Mouse (Mus musculus) common myeloid progenitor, adult 5-6 weeks (primary cell): Measurements from ENCODE around the gene Stk38. TPM values are rescaled to one million over a fixed set of nuclear protein-coding genes. Genes with fewer than 3 reads are reported as not detected.
A peak's percentile ranks its signal among the peaks of the same experiment; 100 is the strongest.

Experiments used
- ATAC-seq: replicated peaks from 2 replicates; pipeline ENCODE4 v1.8.0; 2016; ENCODE audit warnings: low read depth, mild to moderate bottlenecking, moderate TSS enrichment, inconsistent platforms; ENCODE audit not compliant: poor library complexity, severe bottlenecking
- total RNA-seq: library from RNA; stranded (forward); fragments of 200-1000, 187-1606 nt; gene quantifications from 2 replicates; pipeline ENCODE4 v1.2.3, GENCODE M21; 2017

The Stk38 gene
- total RNA-seq, result 94.7 and 123 TPM in 2 replicates

DNA sequence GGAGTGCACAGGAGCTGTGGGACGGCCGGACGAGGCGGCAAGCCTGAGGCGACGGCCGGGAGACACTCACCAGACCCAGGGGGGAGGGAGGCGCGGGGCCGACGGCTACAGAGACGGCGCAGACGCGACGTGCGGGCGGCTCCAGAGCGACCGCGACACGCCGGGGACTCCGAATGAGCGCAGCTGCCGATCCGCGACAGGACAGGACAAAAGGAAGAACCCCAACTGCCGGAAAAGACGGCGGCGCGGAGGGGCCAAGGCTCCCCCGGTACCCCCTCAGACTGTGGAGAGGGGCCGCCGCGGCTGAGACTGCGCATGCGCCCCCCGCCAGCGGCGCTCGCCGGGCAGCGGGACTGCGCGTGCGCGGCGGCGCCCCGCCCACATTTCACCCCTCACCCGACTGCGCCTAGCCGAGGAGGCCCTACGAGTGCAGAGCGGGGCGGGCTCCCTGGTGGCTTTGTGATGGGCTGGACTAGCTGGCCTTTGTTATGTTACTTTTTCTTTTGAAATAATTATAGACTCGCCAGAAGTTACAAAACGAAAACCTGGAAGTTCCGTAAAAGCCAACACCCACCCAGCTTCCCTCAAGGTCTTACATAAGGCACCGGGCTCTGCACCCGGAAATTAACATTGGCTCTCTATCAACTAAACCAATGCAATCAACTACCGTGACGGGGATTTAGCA is at the start of gene Stk38:
Stk38 (minus strand) TSS at position 355 of the 685 bp plus-strand sequence.
- ATAC-seq, result peak; percentile 75

DNA sequence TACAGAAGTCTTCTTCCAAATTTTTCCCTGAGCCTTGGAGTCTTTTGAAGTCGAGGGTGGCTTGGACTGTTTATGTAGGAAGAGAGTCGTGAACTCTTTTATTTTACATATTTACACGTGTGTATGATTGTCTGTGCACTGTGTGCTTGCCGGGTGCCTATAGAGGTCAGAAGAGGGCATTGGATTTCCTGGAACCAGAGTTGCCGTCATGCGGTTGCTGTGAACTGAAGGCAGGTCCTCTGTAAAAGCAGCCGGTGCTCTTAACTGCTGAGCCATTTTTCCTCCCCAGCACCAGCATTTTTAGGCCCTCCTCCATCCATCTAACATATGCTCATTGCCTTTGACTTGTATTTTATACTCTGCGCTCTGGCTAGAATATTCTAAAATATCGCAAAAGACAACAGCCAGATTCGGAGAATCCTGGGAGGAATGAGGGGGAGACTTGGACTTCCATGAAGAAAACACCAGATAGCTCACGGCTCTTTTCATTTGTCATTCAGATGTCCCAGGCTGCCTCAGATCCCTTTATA is 49.6 kb upstream of the Stk38 start:
- ATAC-seq, result no peak

- peak; percentile 66 for ATAC-seq
These were observed 48.9 kb upstream of the Stk38 start for GRCm38 (mm10) chr17:29056699-29057151.

DNA sequence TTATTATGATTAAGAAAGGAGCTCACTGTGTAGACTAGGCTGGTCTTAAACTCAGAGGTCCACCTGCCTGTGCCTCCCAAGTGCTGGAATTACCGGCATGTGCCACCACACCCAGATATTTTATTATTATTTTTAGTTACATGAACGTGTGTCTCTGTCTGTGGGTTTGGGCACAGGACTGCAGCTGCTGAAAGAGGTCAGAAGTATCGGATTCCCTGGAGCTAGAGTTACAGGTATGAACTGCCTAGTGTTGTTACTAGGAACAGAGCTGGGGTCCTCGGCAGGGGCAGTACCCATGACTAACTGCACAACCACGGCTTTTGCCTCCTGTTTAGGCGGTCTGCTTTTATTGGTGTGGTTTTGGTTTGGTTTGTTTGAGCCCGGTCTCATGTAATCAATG is 48.4 kb upstream of the Stk38 start:
- ATAC-seq, result no peak

GRCm38 (mm10) chr17:29055586-29055985 is 47.8 kb upstream of the Stk38 start:
- no peak for ATAC-seq

- ATAC-seq, result no peak; the same call in 1 of the 2 replicates
These were observed 46.6 kb upstream of the Stk38 start for GRCm38 (mm10) chr17:29054429-29054828.

DNA sequence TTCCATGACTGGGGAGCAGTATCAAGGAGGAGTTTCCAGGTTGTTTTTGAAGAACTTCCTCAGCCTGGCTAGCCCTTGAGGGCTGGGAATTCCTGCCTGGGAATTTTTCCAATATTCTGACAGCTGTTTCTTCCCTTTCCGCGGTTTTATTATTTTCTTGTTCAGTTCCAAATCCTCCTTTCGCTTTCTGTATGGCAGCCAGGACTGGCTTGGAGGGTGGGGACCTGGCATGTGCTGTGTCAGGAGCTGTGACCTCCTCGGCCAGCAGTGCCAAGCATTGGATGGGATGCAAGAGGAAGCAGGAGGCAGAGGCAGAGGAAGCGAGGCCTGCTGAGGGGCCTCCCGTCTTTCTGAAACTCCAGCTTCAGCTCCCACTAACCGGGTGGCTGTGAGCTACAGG is 46.0 kb upstream of the Stk38 start:
- ATAC-seq, result no peak

DNA sequence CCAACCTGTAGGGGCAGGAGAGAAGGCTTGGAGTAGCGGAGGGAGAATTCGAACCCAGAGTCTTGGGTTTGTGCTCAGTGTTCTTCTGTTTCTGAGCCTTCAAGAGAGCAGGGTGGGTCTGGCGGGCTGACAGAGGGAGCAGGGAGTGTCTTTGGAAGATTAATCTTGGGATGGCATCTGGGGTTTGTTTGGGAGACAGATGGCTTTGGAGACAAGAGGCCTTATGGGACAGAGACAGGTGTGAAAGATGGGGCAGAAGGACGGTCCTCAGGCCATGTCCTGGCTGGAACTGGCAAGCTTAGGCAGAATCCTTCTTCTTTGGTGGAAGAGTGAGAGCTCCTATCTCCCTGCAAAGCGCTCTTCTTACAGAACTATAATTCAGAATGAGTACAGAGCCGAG is 45.3 kb upstream of the Stk38 start:
- ATAC-seq, result no peak

DNA sequence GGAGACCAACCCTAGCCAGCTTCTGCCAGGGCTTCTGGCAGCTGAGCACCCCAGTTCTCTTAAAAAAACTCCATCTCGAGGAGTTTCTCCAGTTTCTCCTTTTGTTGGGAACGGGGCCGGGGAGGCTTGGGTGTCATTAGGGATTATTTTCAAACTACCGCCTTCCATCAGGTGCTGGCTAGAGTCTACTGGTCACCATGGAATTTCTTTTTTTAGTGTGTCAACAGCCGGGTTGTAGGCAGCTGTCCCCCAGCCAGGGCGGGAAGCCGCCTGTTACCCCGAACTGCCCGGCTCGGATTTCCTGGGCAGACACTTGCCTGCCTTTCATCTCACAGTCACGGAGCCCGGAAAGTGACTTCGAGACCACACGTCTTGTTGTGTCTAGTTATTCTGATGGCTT is 43.0 kb upstream of the Stk38 start:
- ATAC-seq, result no peak

DNA sequence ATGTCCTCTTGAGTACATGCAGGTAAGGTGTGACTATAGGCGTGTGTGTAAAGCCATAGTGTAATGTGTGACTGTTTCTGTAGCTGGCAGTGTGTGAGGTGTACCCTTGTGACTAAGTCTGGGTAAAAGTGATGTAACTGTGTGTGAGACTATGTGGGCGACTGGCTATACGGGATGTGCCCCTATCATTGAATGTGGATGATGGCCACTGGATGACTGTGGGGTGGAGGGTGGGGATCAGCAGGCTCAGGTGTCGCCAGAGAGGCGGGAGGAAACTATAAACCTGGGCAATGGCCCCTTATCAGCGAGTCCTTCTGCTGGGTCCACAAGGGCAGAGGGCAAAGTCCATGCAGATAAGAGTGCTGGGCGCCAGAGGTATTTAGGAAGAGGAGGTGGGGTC is 42.1 kb upstream of the Stk38 start:
- no peak for ATAC-seq

DNA sequence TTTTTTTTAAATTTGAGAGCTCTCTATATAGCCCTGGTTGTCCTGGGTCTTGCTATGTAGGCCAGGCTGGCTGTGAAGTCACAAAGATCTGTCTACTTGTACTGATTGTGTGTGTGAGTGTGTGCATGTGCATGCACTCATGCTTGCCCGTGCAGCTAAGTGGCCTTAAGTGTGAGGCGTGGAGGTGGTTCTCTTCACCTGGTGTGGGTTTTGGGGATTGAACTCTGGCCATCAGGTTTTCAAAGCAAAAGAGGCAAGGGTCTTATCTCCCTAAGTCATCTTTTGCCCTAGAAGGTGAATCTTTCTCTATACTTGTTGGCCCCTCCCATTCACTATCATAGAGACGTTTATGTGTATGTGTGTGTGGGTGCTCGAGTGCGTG is 41.7 kb upstream of the Stk38 start:
- no peak for ATAC-seq

- peak; percentile 59 for ATAC-seq
These were observed 41.1 kb upstream of the Stk38 start for GRCm38 (mm10) chr17:29048748-29049507.

GRCm38 (mm10) chr17:29047697-29048514 is 40.1 kb upstream of the Stk38 start:
- ATAC-seq, result no peak

DNA sequence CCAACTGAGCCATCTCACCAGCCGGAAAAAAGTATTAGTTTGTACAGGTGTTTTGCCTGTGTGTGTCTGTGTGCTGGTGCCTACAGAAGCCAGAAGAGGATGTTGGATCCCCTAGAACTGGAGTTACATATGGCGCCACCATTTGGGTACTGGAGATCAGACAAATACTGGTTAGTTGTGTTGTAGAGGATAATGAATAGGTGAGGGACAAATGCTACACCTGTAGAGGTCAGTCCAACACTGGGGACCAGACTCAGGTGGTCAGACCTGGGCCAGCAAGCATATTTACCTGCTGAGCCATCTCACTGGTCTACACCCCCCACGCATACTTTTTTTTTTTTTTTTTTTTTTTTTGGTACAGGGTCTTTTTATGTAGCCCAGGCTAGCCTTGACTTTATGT is 39.1 kb upstream of the Stk38 start:
- ATAC-seq, result no peak

GRCm38 (mm10) chr17:29045741-29046530 is 38.1 kb upstream of the Stk38 start:
- ATAC-seq, result peak; percentile 24; the same call in 1 of the 2 replicates

DNA sequence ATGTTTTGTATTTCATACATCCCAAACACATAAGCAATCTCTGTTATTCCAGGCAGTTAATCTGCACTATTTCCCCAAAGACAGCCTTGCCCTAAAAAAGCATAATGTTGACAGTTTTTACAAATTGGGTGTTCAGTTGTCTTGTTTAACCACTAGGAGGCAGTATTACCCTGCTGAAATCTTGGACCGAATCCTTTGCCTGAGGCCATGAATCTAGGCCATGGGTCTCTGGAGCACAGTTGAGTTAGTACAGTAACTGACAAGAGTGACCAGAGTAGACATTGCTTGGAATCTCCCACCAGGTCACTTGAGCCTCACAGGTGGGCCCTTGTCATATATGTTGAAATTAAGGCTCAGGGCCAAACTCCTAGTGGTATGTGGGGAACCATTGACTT is 37.1 kb upstream of the Stk38 start:
- peak; percentile 28; the same call in 1 of the 2 replicates for ATAC-seq

GRCm38 (mm10) chr17:29044146-29044924 is 36.5 kb upstream of the Stk38 start:
- no peak for ATAC-seq

- no peak for ATAC-seq
These were observed 35.8 kb upstream of the Stk38 start for GRCm38 (mm10) chr17:29043583-29043982.

GRCm38 (mm10) chr17:29042569-29042968 is 34.8 kb upstream of the Stk38 start:
- no peak for ATAC-seq
